Mouse (Mus musculus) MEL (cell line): ENCODE measurements around the gene Tbccd1. TPM values are rescaled to one million over a fixed set of nuclear protein-coding genes. Genes with fewer than 3 reads are reported as not detected.
"Not testable (repeated sequence)": the region's sequence is repeated elsewhere in the genome, so short reads cannot be mapped to it uniquely, and the experiment has no call there.

Experiments used
- DNase-seq: peaks from one replicate; pipeline ENCODE4 v3.0.0; 2011; ENCODE audit warnings: low read depth, low spot score
- H3K27ac ChIP-seq: 2 replicates; pipeline ENCODE4 v1.5.1; 2012; ENCODE audit warnings: low read depth, mild to moderate bottlenecking, control low read depth, low read length, moderate library complexity; ENCODE audit not compliant: control insufficient read depth
- H3K27me3 ChIP-seq, 2 experiments: fragments of 150-350 bp in 1 of 2; sonication (generic) in 1 of 2; 2 replicates each; pipeline ENCODE4 v1.6.1; 2012; ENCODE audit warnings: low read length in 2 of 2, mild to moderate bottlenecking in 2 of 2, improper control_type of control experiment in 1 of 2, moderate library complexity in 1 of 2; ENCODE audit not compliant: insufficient read depth in 2 of 2, control insufficient read depth in 1 of 2
- H3K36me3 ChIP-seq, 2 experiments: 2 replicates each; pipeline ENCODE4 v1.6.1; 2012 to 2014; ENCODE audit warnings: low read length in 2 of 2, improper control_type of control experiment in 1 of 2, inconsistent platforms in 1 of 2, mild to moderate bottlenecking in 1 of 2; ENCODE audit not compliant: insufficient read depth in 2 of 2, control insufficient read depth in 1 of 2
- H3K4me1 ChIP-seq, 2 experiments: fragments of 150-350 bp in 1 of 2; sonication (generic) in 1 of 2; 2 replicates each; pipeline ENCODE4 v1.6.1; 2012; ENCODE audit warnings: low read length in 2 of 2, improper control_type of control experiment in 1 of 2, mild to moderate bottlenecking in 1 of 2; ENCODE audit not compliant: insufficient read depth in 2 of 2, control insufficient read depth in 1 of 2
- H3K4me3 ChIP-seq, 2 experiments: fragments of 150-350 bp in 1 of 2; sonication (generic) in 1 of 2; 2 replicates each; pipeline ENCODE4 v1.5.1; 2012; ENCODE audit warnings: low read depth in 2 of 2, low read length in 2 of 2, mild to moderate bottlenecking in 2 of 2, moderate library complexity in 2 of 2, control low read depth in 1 of 2, improper control_type of control experiment in 1 of 2; ENCODE audit not compliant: control insufficient read depth in 1 of 2, insufficient read depth in 1 of 2
- H3K79me2 ChIP-seq: 2 replicates; pipeline ENCODE4 v1.6.1; 2012; ENCODE audit warnings: mild to moderate bottlenecking, low read length, moderate library complexity; ENCODE audit not compliant: control insufficient read depth, poor library complexity, insufficient read depth
- H3K9ac ChIP-seq: 2 replicates; pipeline ENCODE4 v1.6.1; 2012; ENCODE audit warnings: low read depth, mild to moderate bottlenecking, control low read depth, low read length, moderate library complexity; ENCODE audit not compliant: control insufficient read depth, poor library complexity, severe bottlenecking
- H3K9me3 ChIP-seq: fragments of 150-350 bp; sonication (generic); replicated peaks from 2 replicates; pipeline ENCODE4 v1.6.1; 2012; ENCODE audit warnings: mild to moderate bottlenecking, low read length, improper control_type of control experiment, moderate library complexity; ENCODE audit not compliant: insufficient read depth
- BHLHE40 ChIP-seq: IDR thresholded peaks from 2 replicates; pipeline ENCODE4 v1.6.1; 2012; ENCODE audit warnings: low read depth, mild to moderate bottlenecking, inconsistent platforms, low read length, improper control_type of control experiment, borderline replicate concordance
- CHD2 ChIP-seq: IDR thresholded peaks from 2 replicates; pipeline ENCODE4 v1.6.1; 2011; ENCODE audit warnings: low read length, improper control_type of control experiment
- CTCF ChIP-seq, 3 experiments: IDR thresholded peaks in 2 of 3; conservative IDR thresholded peaks in 1 of 3; 2 replicates each; pipeline ENCODE4 v1.5.1; 2011 to 2012; ENCODE audit warnings: low read length in 3 of 3, low read depth in 2 of 3, mild to moderate bottlenecking in 2 of 3, improper control_type of control experiment in 1 of 3, inconsistent platforms in 1 of 3, mixed read lengths in 1 of 3, moderate library complexity in 1 of 3; ENCODE audit not compliant: control insufficient read depth in 1 of 3, insufficient read depth in 1 of 3, poor library complexity in 1 of 3, severe bottlenecking in 1 of 3
- ELF1 ChIP-seq: IDR thresholded peaks from 2 replicates; pipeline ENCODE4 v1.6.1; 2014; ENCODE audit warnings: low read depth, mild to moderate bottlenecking, inconsistent platforms, low read length, improper control_type of control experiment, moderate library complexity
- HCFC1 ChIP-seq: IDR thresholded peaks from 2 replicates; pipeline ENCODE4 v1.6.1; 2012; ENCODE audit warnings: low read depth, mild to moderate bottlenecking, inconsistent platforms, low read length, improper control_type of control experiment, moderate library complexity
- MAFK ChIP-seq: IDR thresholded peaks from 2 replicates; pipeline ENCODE4 v1.6.1; 2011; ENCODE audit warnings: low read depth, mild to moderate bottlenecking, low read length, improper control_type of control experiment, borderline replicate concordance
- MAZ ChIP-seq: IDR thresholded peaks from 2 replicates; pipeline ENCODE4 v1.6.1; 2012; ENCODE audit warnings: low read depth, mild to moderate bottlenecking, inconsistent platforms, low read length, improper control_type of control experiment
- MEF2A ChIP-seq: IDR thresholded peaks from 2 replicates; pipeline ENCODE4 v1.6.1; 2014; ENCODE audit warnings: low read depth, mild to moderate bottlenecking, inconsistent platforms, low read length, improper control_type of control experiment; ENCODE audit not compliant: poor library complexity, insufficient replicate concordance, severe bottlenecking; ENCODE audit errors: extremely low read depth
- MYB ChIP-seq: IDR thresholded peaks from 2 replicates; pipeline ENCODE4 v1.6.1; 2011; ENCODE audit warnings: mild to moderate bottlenecking, low read depth, low read length, improper control_type of control experiment
- NELFE ChIP-seq: IDR thresholded peaks from 2 replicates; pipeline ENCODE4 v1.6.1; 2011; ENCODE audit warnings: low read depth, low read length, improper control_type of control experiment
- POLR2A ChIP-seq, 2 experiments: IDR thresholded peaks; 2 replicates each; pipeline ENCODE4 v1.6.1; 2011 to 2012; ENCODE audit warnings: low read length in 2 of 2, mild to moderate bottlenecking in 2 of 2, control low read depth in 1 of 2, improper control_type of control experiment in 1 of 2, low read depth in 1 of 2, moderate library complexity in 1 of 2; ENCODE audit not compliant: control insufficient read depth in 1 of 2, insufficient read depth in 1 of 2, poor library complexity in 1 of 2
- RAD21 ChIP-seq: IDR thresholded peaks from 2 replicates; pipeline ENCODE4 v1.6.1; 2011; ENCODE audit warnings: mild to moderate bottlenecking, low read depth, low read length, improper control_type of control experiment
- RCOR1 ChIP-seq: IDR thresholded peaks from 2 replicates; pipeline ENCODE4 v1.6.1; 2012; ENCODE audit warnings: low read depth, mild to moderate bottlenecking, inconsistent platforms, low read length, improper control_type of control experiment
- TBP ChIP-seq: IDR thresholded peaks from 2 replicates; pipeline ENCODE4 v1.8.0; 2011; ENCODE audit warnings: low read depth, low read length, improper control_type of control experiment
- TCF12 ChIP-seq: IDR thresholded peaks from 2 replicates; pipeline ENCODE4 v1.6.1; 2014; ENCODE audit warnings: low read depth, mild to moderate bottlenecking, inconsistent platforms, low read length, improper control_type of control experiment, moderate library complexity
- USF2 ChIP-seq, 2 experiments: IDR thresholded peaks; 2 replicates each; pipeline ENCODE4 v1.6.1; 2011 to 2012; ENCODE audit warnings: improper control_type of control experiment in 2 of 2, low read length in 2 of 2, borderline replicate concordance in 1 of 2, inconsistent platforms in 1 of 2, low read depth in 1 of 2, mild to moderate bottlenecking in 1 of 2; ENCODE audit not compliant: insufficient read depth in 1 of 2
- ZNF384 ChIP-seq: IDR thresholded peaks from 2 replicates; pipeline ENCODE4 v1.6.1; 2012; ENCODE audit warnings: low read depth, mild to moderate bottlenecking, inconsistent platforms, low read length, improper control_type of control experiment
- polyA plus RNA-seq, 2 experiments: library from polyadenylated mRNA; stranded (reverse) in 1 of 2; unstranded in 1 of 2; fragments of >175 nt in 1 of 2; fragments of >200 nt in 1 of 2; gene quantifications; 2 replicates each; pipeline versions ENCODE4 v1.2.1 to v1.2.4; 2012; ENCODE audit warnings: low replicate concordance in 2 of 2, low read depth in 1 of 2; ENCODE audit not compliant: insufficient read length in 2 of 2, insufficient read depth in 1 of 2, missing spikeins in 1 of 2
- total RNA-seq: library from RNA; depleted of rRNA; stranded (reverse); fragments of 300-350 nt; gene quantifications from 2 replicates; pipeline ENCODE4 v1.2.3, GENCODE M21; 2012

Gene Tbccd1
- total and polyA plus RNA-seq, 3 experiments = 23.8 to 28.7 TPM; not detected in 1

DNA sequence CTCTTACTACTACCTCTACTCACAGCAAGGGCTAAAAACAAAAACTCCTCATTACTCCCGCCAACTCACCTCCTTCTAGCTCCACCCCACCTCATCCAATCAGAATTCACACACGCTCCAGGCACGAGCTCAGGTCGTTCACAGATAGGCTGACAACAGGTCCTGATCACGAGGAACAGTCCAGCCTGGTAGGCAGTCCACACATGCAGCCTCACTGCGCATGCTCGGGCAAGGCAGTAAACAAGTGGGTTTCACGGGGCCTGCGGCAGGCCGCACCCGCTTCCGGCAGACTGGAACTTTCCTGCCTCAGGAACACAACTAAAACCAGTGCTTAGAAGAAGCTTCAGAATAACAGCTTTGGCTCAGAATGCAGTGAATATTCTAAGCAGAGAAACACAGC is 79.2 kb downstream of the Tbccd1 start:
- not testable (repeated sequence) for H3K27ac ChIP-seq, H3K79me2 ChIP-seq

DNA sequence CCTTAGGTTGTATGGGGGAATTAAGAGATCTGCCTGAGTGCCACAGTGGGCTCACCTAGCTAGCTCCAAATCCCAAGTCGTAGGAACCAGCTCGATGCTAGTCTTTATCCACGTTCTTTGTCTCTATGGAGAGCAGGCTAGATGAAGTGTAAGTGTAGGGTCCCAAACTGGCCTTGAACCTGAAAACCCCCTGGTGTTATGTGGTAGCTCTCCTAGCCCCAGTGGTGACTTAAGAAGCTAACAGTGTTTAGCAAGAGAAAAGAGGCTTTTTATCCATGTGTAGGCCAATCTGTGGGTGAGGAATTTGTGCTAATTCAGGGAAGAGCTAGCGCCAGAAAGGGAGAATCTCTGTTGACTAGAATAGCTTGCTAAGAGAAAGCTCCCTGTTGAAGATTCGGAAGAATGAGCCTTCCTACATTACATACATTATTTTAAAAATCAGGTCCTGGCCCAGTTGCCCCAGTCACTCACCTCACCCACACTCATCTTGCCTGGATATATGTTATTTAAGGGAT is 81.9 kb downstream of the Tbccd1 start:
- Histone ChIP-seq H3K9me3 (no peaks in the 10 kb centered on the region), H3K27me3 (no peaks in the 10 kb centered on the region; a peak in 1 of 4 replicates), H3K9ac (no peak overlapping the region), H3K79me2 (no peaks in the 10 kb centered on the region), H3K27ac (no peak overlapping the region), H3K36me3 (no peaks in the 10 kb centered on the region), H3K4me3 (no peak overlapping the region), H3K4me1 (no peaks in the 10 kb centered on the region)
- TF ChIP-seq CHD2 (no peak), NELFE (no peak), TBP (no peak), MEF2A (no peak), MYB (no peak), HCFC1 (no peak), ZNF384 (no peak), POLR2A (IDR thresholded peaks at IDR 0.05; ENCODE audit: control insufficient read depth in 1 of 2, insufficient read depth in 1 of 2, low read depth in 1 of 2, low read length in 2 of 2, poor library complexity in 1 of 2) (no peak), RAD21 (no peak), CTCF (IDR thresholded peaks at IDR 0.05 in 2 of 3, conservative IDR thresholded peaks at IDR 0.05 in 1 of 3; ENCODE audit: control insufficient read depth in 1 of 3, insufficient read depth in 1 of 3, low read depth in 2 of 3, low read length in 3 of 3, poor library complexity in 1 of 3, severe bottlenecking in 1 of 3) (no peak), BHLHE40 (no peak), MAFK (no peak), ELF1 (no peak), TCF12 (no peak)
- DNase-seq = no peak

More for the DNA sequence above, 79.2 kb downstream of the Tbccd1 start:
- DNase-seq, H3K27me3 ChIP-seq, H3K9ac ChIP-seq, H3K4me3 ChIP-seq, H3K36me3 ChIP-seq, H3K9me3 ChIP-seq, H3K4me1 ChIP-seq: not testable (repeated sequence)

DNA sequence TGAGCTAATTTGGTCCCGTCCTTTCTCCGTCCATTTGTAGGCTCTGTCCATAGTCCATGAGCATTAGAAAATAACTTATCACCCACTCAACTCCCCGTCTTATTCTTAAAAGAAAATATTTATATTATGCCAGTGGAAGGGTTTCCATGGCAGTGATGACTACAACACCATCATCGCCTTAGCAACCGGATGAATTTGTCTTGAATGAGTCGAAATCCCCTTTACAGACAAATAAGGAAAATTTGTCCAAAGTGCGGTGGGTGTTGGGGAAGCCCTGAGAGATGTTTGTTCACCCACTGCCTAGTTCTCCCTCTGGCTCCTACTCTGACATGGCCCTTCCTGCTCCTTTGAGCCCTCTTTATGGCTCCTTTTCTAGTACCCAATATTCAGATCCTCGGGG is 88.8 kb downstream of the Tbccd1 start:
- Histone ChIP-seq H3K9ac (no peak overlapping the region), H3K27ac (no peak overlapping the region)
- TF ChIP-seq RCOR1 (no peak), HCFC1 (no peak), USF2 (IDR thresholded peaks at IDR 0.05; ENCODE audit: borderline replicate concordance in 1 of 2, insufficient read depth in 1 of 2, low read depth in 1 of 2, low read length in 2 of 2) (no peak), MAZ (no peak)
- TF ChIP-seq, all 39 proteins: peak for 0
- H3K79me2 ChIP-seq = no peaks in the 10 kb centered on the region
- no peaks in the 10 kb centered on the region for H3K27me3 ChIP-seq
- H3K4me1 ChIP-seq = no peaks in the 10 kb centered on the region
- no peaks in the 10 kb centered on the region for H3K9me3 ChIP-seq
- H3K36me3 ChIP-seq = no peaks in the 10 kb centered on the region
- DNase-seq = no peak
- no peak overlapping the region for H3K4me3 ChIP-seq
